Mouse (Mus musculus) hindbrain, embryonic 11.5 days (tissue): ENCODE measurements around the gene Canx. TPM values are rescaled to one million over a fixed set of nuclear protein-coding genes. Genes with fewer than 3 reads are reported as not detected.
A peak's percentile ranks its signal among the peaks of the same experiment; 100 is the strongest.
"Not testable (repeated sequence)": the region's sequence is repeated elsewhere in the genome, so short reads cannot be mapped to it uniquely, and the experiment has no call there.

ENCODE experiments used
- ATAC-seq: fragments of 200-750 bp; cut with Nextera tagmentation; 2 replicates; pipeline ENCODE4 v1.8.0; 2017; ENCODE audit warnings: mild to moderate bottlenecking, moderate TSS enrichment, moderate library complexity; ENCODE audit not compliant: low FRiP score
- DNase-seq: peaks from one replicate; pipeline ENCODE4 v3.0.0-alpha.2; 2015; ENCODE audit warnings: low spot score
- H3K27ac ChIP-seq: fragments of 300-500 bp; sonication (generic); 2 replicates; pipeline ENCODE4 v1.5.1; 2014; ENCODE audit warnings: mild to moderate bottlenecking, low read depth, low read length
- H3K27me3 ChIP-seq: fragments of 300-500 bp; sonication (generic); 2 replicates; pipeline ENCODE4 v1.6.1; 2014; ENCODE audit warnings: mild to moderate bottlenecking, low read length, moderate library complexity, mixed read lengths; ENCODE audit not compliant: control insufficient read depth, insufficient read depth
- H3K36me3 ChIP-seq: fragments of 300-500 bp; sonication (generic); 2 replicates; pipeline ENCODE4 v1.6.1; 2014; ENCODE audit warnings: mild to moderate bottlenecking, low read length, moderate library complexity, mixed read lengths; ENCODE audit not compliant: control insufficient read depth, insufficient read depth
- H3K4me1 ChIP-seq: fragments of 300-500 bp; sonication (generic); replicated peaks from 2 replicates; pipeline ENCODE4 v1.6.1; 2014; ENCODE audit warnings: low read length, mixed read lengths; ENCODE audit not compliant: control insufficient read depth, insufficient read depth
- H3K4me2 ChIP-seq: fragments of 300-500 bp; sonication (generic); replicated peaks from 2 replicates; pipeline ENCODE4 v1.6.1; 2014; ENCODE audit warnings: mild to moderate bottlenecking, low read depth, low read length
- H3K4me3 ChIP-seq: fragments of 300-500 bp; sonication (generic); 2 replicates; pipeline ENCODE4 v1.5.1; 2014; ENCODE audit warnings: low read depth, low read length
- H3K9ac ChIP-seq: fragments of 300-500 bp; sonication (generic); 2 replicates; pipeline ENCODE4 v1.6.1; 2014; ENCODE audit warnings: low read depth, low read length
- H3K9me3 ChIP-seq: fragments of 300-500 bp; sonication (generic); 2 replicates; pipeline ENCODE4 v1.6.1; 2016; ENCODE audit warnings: low read length; ENCODE audit not compliant: control insufficient read depth
- WGBS: fragments of 180-500 bp; shearing (Covaris S2); extraction: QIAGEN DNeasy Blood & Tissue Kit; methylation state at CpG from one replicate; pipeline ENCODE4 v1.1.7; 2014; 5-methylcytosine and 5-hydroxymethylcytosine counted together
- polyA plus RNA-seq: library from polyadenylated mRNA; unstranded; fragments of >200 nt; fragmentation: Nextera tagmentation; extraction: Ambion mirVana; gene quantifications from 2 replicates; pipeline ENCODE4 v1.2.1, GENCODE M21; 2014

The Canx gene
- polyA plus RNA-seq, 1 experiment from 2014 or later = 267 TPM

- H3K9ac ChIP-seq = no peak overlapping the region
- DNase-seq (no peak), ATAC-seq (no peak)
- H3K4me1 ChIP-seq = no peaks in the 10 kb centered on the region
- no peak overlapping the region for H3K27ac ChIP-seq
- H3K36me3 ChIP-seq = no peaks in the 10 kb centered on the region
- no peak overlapping the region for H3K4me3 ChIP-seq
- no peak overlapping the region for H3K4me2 ChIP-seq
- H3K9me3 ChIP-seq = no peaks in the 10 kb centered on the region
- no peaks in the 10 kb centered on the region for H3K27me3 ChIP-seq
- 92% methylated on average over 9 of the region's 9 CpGs for WGBS
Observed at GRCm38 (mm10) chr11:50367531-50367930, 42.1 kb upstream of the Canx start.

DNA sequence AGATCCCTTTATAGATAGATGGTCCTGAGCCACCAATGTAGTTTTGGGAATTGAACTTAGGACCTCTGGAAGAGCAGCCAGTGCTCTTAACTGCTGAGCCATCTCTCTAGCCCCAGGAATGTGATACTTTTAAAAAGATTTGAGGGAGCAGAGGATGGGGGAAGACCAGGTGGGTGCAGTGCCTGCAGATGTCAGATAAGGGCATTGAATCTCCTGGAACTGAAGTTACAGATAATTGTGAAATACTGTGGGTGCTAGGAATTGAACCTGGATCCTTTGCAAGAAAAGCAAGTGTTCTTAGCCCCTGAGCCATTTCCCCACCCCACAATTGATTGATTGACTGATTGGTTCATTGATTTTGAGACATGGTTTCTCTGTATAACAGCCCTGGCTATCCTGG is 39.8 kb upstream of the Canx start:
- H3K4me1 ChIP-seq = no peaks in the 10 kb centered on the region
- no peaks in the 10 kb centered on the region; the same call in 1 of the 2 replicates for H3K27me3 ChIP-seq
- no peak overlapping the region for H3K9ac ChIP-seq
- H3K4me3 ChIP-seq = no peak overlapping the region
- no peaks in the 10 kb centered on the region for H3K9me3 ChIP-seq
- DNase-seq (no peak), ATAC-seq (no peak)
- no peaks in the 10 kb centered on the region for H3K36me3 ChIP-seq
- H3K27ac ChIP-seq = no peak overlapping the region
- H3K4me2 ChIP-seq = no peak overlapping the region

DNA sequence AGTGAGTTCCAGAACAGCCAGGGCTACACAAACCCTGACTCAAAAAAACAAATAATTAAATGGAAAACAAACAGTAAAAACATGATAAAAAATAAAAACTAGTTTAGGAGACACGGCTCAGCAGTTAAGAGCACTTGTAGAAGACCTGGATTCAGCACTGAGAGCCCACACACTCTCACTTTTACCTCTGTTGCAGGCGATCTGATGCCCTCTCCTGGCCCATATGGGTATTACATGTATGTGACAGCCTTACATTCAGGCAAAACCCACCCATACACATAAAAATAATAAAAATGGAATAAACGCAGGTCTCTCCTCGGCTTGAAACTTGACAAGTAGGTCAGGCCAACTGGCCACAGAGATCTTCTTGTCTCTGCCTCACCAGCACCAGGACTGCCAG is 39.1 kb upstream of the Canx start:
- WGBS = 17% methylated on average over 4 of the region's 4 CpGs
- H3K9me3 ChIP-seq = no peaks in the 10 kb centered on the region

GRCm38 (mm10) chr11:50361282-50361681 is 35.8 kb upstream of the Canx start:
- not testable (repeated sequence) for H3K27ac ChIP-seq, H3K27me3 ChIP-seq, H3K9me3 ChIP-seq, DNase-seq, H3K9ac ChIP-seq, H3K4me1 ChIP-seq, H3K36me3 ChIP-seq, ATAC-seq, H3K4me2 ChIP-seq, H3K4me3 ChIP-seq
- WGBS = 88% methylated on average over 1 of the region's 1 CpGs

More for the DNA sequence above, 39.1 kb upstream of the Canx start:
- Histone ChIP-seq H3K4me1 (no peaks in the 10 kb centered on the region), H3K36me3 (no peaks in the 10 kb centered on the region), H3K9ac (no peak overlapping the region), H3K4me2 (no peak overlapping the region), H3K4me3 (no peak overlapping the region), H3K27ac (no peak overlapping the region), H3K27me3 (no peaks in the 10 kb centered on the region; the same call in 1 of the 2 replicates)
- ATAC-seq (no peak), DNase-seq (peak; percentile 87)

- ATAC-seq = peak; percentile 27; the same call in 1 of the 2 replicates
- H3K27ac ChIP-seq = no peak overlapping the region
Observed at GRCm38 (mm10) chr11:50358950-50359861, 33.7 kb upstream of the Canx start.

GRCm38 (mm10) chr11:50355395-50355794 is 29.9 kb upstream of the Canx start:
- ATAC-seq = no peak
- no peak overlapping the region for H3K4me3 ChIP-seq
- WGBS = 74% methylated on average over 1 of the region's 1 CpGs
- H3K27ac ChIP-seq = no peak overlapping the region
- no peak for DNase-seq
- no peak overlapping the region for H3K4me2 ChIP-seq
- no peaks in the 10 kb centered on the region for H3K36me3 ChIP-seq
- no peaks in the 10 kb centered on the region for H3K4me1 ChIP-seq
- H3K9me3 ChIP-seq = no peaks in the 10 kb centered on the region
- H3K9ac ChIP-seq = no peak overlapping the region
- peaks cover 4% of the 10 kb centered on the region; the same call in 1 of the 2 replicates for H3K27me3 ChIP-seq

More at GRCm38 (mm10) chr11:50358950-50359861, 33.7 kb upstream of the Canx start:
- 4% methylated on average over 68 of the region's 74 CpGs for WGBS
- H3K4me1 ChIP-seq = no peaks in the 10 kb centered on the region
- peak overlapping the region; percentile 67 for H3K4me2 ChIP-seq
- H3K36me3 ChIP-seq = no peaks in the 10 kb centered on the region
- peak overlapping the region; percentile 51 for H3K4me3 ChIP-seq
- DNase-seq = peak; percentile 75
- H3K27me3 ChIP-seq = peaks cover 4% of the 10 kb centered on the region; the same call in 1 of the 2 replicates
- H3K9ac ChIP-seq = peak overlapping the region; percentile 56
- no peaks in the 10 kb centered on the region for H3K9me3 ChIP-seq

- ATAC-seq (no peak), DNase-seq (no peak)
- H3K36me3 ChIP-seq = no peaks in the 10 kb centered on the region
- H3K27me3 ChIP-seq = peaks cover 4% of the 10 kb centered on the region; the same call in 1 of the 2 replicates
- H3K27ac ChIP-seq = no peak overlapping the region
- H3K4me3 ChIP-seq = no peak overlapping the region
- H3K4me2 ChIP-seq = no peak overlapping the region
- H3K9me3 ChIP-seq = no peaks in the 10 kb centered on the region
- no peaks in the 10 kb centered on the region for H3K4me1 ChIP-seq
- WGBS = 74% methylated on average over 3 of the region's 3 CpGs
- H3K9ac ChIP-seq = no peak overlapping the region
Observed at GRCm38 (mm10) chr11:50354851-50355250, 29.4 kb upstream of the Canx start.

DNA sequence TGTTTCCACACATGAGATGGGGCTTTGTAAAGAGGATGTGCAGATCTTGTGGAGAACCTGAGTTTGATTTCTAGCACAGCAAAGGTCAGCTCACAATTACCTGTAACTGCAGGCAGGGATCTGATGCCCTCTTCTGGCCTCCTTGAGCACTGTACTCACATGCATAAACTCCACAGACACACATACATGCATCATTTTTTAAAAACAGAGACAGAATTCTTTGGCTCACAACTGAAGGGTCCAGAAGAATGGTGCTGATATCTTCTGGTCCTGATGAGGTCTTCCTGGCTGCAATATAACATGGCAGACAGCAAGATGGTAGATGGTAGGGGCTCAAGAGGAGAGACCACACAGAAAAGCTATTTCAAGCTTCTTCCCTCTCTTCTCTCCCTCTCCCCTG is 28.7 kb upstream of the Canx start, which contains the start of gene Cby3:
Cby3 (plus strand) TSS at position 301 of the 400 bp plus-strand sequence.
- ATAC-seq (no peak), DNase-seq (no peak)
- Histone ChIP-seq H3K27me3 (peaks cover 4% of the 10 kb centered on the region; the same call in 1 of the 2 replicates), H3K4me1 (no peaks in the 10 kb centered on the region), H3K9ac (no peak within 1 kb of the TSS), H3K4me3 (no peak within 1 kb of the TSS), H3K27ac (no peak within 1 kb of the TSS), H3K36me3 (no peaks in the 10 kb centered on the region), H3K4me2 (no peak within 1 kb of the TSS), H3K9me3 (no peaks in the 10 kb centered on the region)

DNA sequence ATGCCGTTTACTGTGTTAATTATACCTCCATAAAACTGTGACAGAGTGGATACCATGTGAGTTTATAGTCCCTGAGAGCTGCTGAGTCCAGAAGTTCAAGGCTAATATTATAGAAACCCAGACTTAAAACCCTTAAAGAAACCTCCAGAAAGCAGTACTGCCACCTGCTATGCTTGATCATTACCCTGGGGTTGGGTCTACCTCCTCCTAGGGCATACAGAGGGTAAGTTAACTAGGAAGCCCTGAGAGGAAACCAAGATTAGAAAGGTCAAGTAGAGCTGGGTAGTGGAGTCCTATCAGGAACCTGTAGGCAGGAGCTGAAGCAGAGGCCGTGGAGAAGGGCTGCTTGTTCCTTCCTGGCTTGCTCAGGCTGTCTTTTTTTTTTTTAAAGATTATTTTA is 26.7 kb upstream of the Canx start:
- no peak overlapping the region for H3K4me2 ChIP-seq
- no peaks in the 10 kb centered on the region for H3K27me3 ChIP-seq
- H3K27ac ChIP-seq = no peak overlapping the region
- H3K9ac ChIP-seq = no peak overlapping the region
- no peaks in the 10 kb centered on the region for H3K4me1 ChIP-seq
- no peaks in the 10 kb centered on the region for H3K9me3 ChIP-seq
- 90% methylated on average over 2 of the region's 2 CpGs for WGBS
- no peaks in the 10 kb centered on the region for H3K36me3 ChIP-seq
- ATAC-seq = no peak
- no peak overlapping the region for H3K4me3 ChIP-seq
- DNase-seq = no peak
